Mouse (Mus musculus): ENCODE measurements at regions not wholly inside any gene's neighbourhood (a gene's known extent, or its start where the extent isn't known, plus 50 kb on each side); places are given as distances from the start of the nearest gene placed in this dataset.

- no peaks in the 10 kb centered on the region for H3K36me3 ChIP-seq (ENCODE audit: insufficient read depth)
- no peaks in the 10 kb centered on the region for H3K9me3 ChIP-seq (ENCODE audit: low read length)
- no peaks in the 10 kb centered on the region for H3K27me3 ChIP-seq (ENCODE audit: insufficient read depth, low read length)
- 67% methylated on average over 7 of the region's 7 CpGs for WGBS
- H3K9ac ChIP-seq, result no peak overlapping the region
- no peak overlapping the region for H3K4me3 ChIP-seq (ENCODE audit: low read depth, low read length)
- ATAC-seq (no peak), DNase-seq (no peak)
- no peak overlapping the region for H3K4me2 ChIP-seq (ENCODE audit: low read depth)
- no peak overlapping the region for H3K27ac ChIP-seq (ENCODE audit: low read depth, low read length)
- no peaks in the 10 kb centered on the region for H3K4me1 ChIP-seq (ENCODE audit: insufficient read depth)
- TF ChIP-seq CTCF (IDR thresholded peaks at IDR 0.05; ENCODE audit: low read depth), result no peak
Measured at GRCm38 (mm10) chr8:82476708-82477425, 73.8 kb upstream of the Il15 start.

- DNase-seq (no peak), ATAC-seq (no peak)
- Histone ChIP-seq H3K9ac (no peak overlapping the region), H3K4me3 (ENCODE audit: low read depth, low read length) (no peak overlapping the region), H3K4me2 (ENCODE audit: low read depth) (no peak overlapping the region), H3K27ac (ENCODE audit: low read depth, low read length) (no peak overlapping the region), H3K36me3 (ENCODE audit: insufficient read depth) (no peaks in the 10 kb centered on the region), H3K27me3 (ENCODE audit: insufficient read depth, low read length) (no peaks in the 10 kb centered on the region), H3K4me1 (ENCODE audit: insufficient read depth) (no peaks in the 10 kb centered on the region), H3K9me3 (ENCODE audit: low read length) (no peaks in the 10 kb centered on the region)
- WGBS, result 85% methylated on average over 2 of the region's 2 CpGs
- no peak for TF ChIP-seq CTCF (IDR thresholded peaks at IDR 0.05; ENCODE audit: low read depth)
Measured at GRCm38 (mm10) chr8:82473266-82473665, 70.2 kb upstream of the Il15 start.

- ATAC-seq (no peak), DNase-seq (no peak)
- H3K9me3 ChIP-seq (ENCODE audit: low read length), result no peaks in the 10 kb centered on the region
- H3K4me3 ChIP-seq (ENCODE audit: low read depth, low read length), result no peak overlapping the region
- no peak overlapping the region for H3K27ac ChIP-seq (ENCODE audit: low read depth, low read length)
- H3K4me2 ChIP-seq (ENCODE audit: low read depth), result no peak overlapping the region
- WGBS, result no CpG with 5 or more reads among the region's 1 CpGs
- no peaks in the 10 kb centered on the region for H3K4me1 ChIP-seq (ENCODE audit: insufficient read depth)
- H3K36me3 ChIP-seq (ENCODE audit: insufficient read depth), result no peaks in the 10 kb centered on the region
- no peak for TF ChIP-seq CTCF (IDR thresholded peaks at IDR 0.05; ENCODE audit: low read depth)
- H3K27me3 ChIP-seq (ENCODE audit: insufficient read depth, low read length), result no peaks in the 10 kb centered on the region
- H3K9ac ChIP-seq, result no peak overlapping the region
Measured at GRCm38 (mm10) chr8:82471825-82472224, 68.8 kb upstream of the Il15 start.

GRCm38 (mm10) chr8:82469824-82470223, 66.8 kb upstream of the Il15 start:
- DNase-seq (peak; percentile 3), ATAC-seq (peak; percentile 60)
- no peak for TF ChIP-seq CTCF (IDR thresholded peaks at IDR 0.05; ENCODE audit: low read depth)
- no peaks in the 10 kb centered on the region for H3K9me3 ChIP-seq (ENCODE audit: low read length)
- no peak overlapping the region for H3K4me3 ChIP-seq (ENCODE audit: low read depth, low read length)
- H3K27me3 ChIP-seq (ENCODE audit: insufficient read depth, low read length), result no peaks in the 10 kb centered on the region
- no peaks in the 10 kb centered on the region for H3K4me1 ChIP-seq (ENCODE audit: insufficient read depth)
- H3K9ac ChIP-seq, result no peak overlapping the region
- H3K36me3 ChIP-seq (ENCODE audit: insufficient read depth), result no peaks in the 10 kb centered on the region
- H3K4me2 ChIP-seq (ENCODE audit: low read depth), result no peak overlapping the region
- H3K27ac ChIP-seq (ENCODE audit: low read depth, low read length), result no peak overlapping the region

GRCm38 (mm10) chr8:82462841-82463240, 59.8 kb upstream of the Il15 start:
- Histone ChIP-seq H3K9me3 (ENCODE audit: low read length) (no peaks in the 10 kb centered on the region), H3K4me2 (ENCODE audit: low read depth) (no peak overlapping the region), H3K27ac (ENCODE audit: low read depth, low read length) (no peak overlapping the region), H3K9ac (no peak overlapping the region), H3K4me3 (ENCODE audit: low read depth, low read length) (no peak overlapping the region), H3K36me3 (ENCODE audit: insufficient read depth) (no peaks in the 10 kb centered on the region), H3K27me3 (ENCODE audit: insufficient read depth, low read length) (no peaks in the 10 kb centered on the region), H3K4me1 (ENCODE audit: insufficient read depth) (no peaks in the 10 kb centered on the region)
- TF ChIP-seq CTCF (IDR thresholded peaks at IDR 0.05; ENCODE audit: low read depth), result no peak
- no peak for DNase-seq
- ATAC-seq, result no peak

- Histone ChIP-seq H3K4me2 (ENCODE audit: low read depth) (no peak overlapping the region), H3K4me1 (ENCODE audit: insufficient read depth) (no peaks in the 10 kb centered on the region)
Measured at GRCm38 (mm10) chr8:82459007-82459406, 56.0 kb upstream of the Il15 start.

GRCm38 (mm10) chr8:82454056-82454455, 51.0 kb upstream of the Il15 start:
- H3K9ac ChIP-seq, result no peak overlapping the region
- DNase-seq (no peak), ATAC-seq (no peak)
- no peak overlapping the region for H3K27ac ChIP-seq (ENCODE audit: low read depth, low read length)
- no peak for TF ChIP-seq CTCF (IDR thresholded peaks at IDR 0.05; ENCODE audit: low read depth)
- H3K36me3 ChIP-seq (ENCODE audit: insufficient read depth), result no peaks in the 10 kb centered on the region
- H3K9me3 ChIP-seq (ENCODE audit: low read length), result no peaks in the 10 kb centered on the region
- 66% methylated on average over 4 of the region's 4 CpGs for WGBS
- no peaks in the 10 kb centered on the region for H3K4me1 ChIP-seq (ENCODE audit: insufficient read depth)
- no peak overlapping the region for H3K4me3 ChIP-seq (ENCODE audit: low read depth, low read length)
- H3K4me2 ChIP-seq (ENCODE audit: low read depth), result no peak overlapping the region
- H3K27me3 ChIP-seq (ENCODE audit: insufficient read depth, low read length), result no peaks in the 10 kb centered on the region

More at GRCm38 (mm10) chr8:82459007-82459406, 56.0 kb upstream of the Il15 start:
- H3K9ac ChIP-seq, result no peak overlapping the region
- no peak for ATAC-seq
- TF ChIP-seq CTCF (IDR thresholded peaks at IDR 0.05; ENCODE audit: low read depth), result no peak
- no peak overlapping the region for H3K27ac ChIP-seq (ENCODE audit: low read depth, low read length)
- DNase-seq, result no peak
- H3K27me3 ChIP-seq (ENCODE audit: insufficient read depth, low read length), result no peaks in the 10 kb centered on the region
- no peaks in the 10 kb centered on the region for H3K9me3 ChIP-seq (ENCODE audit: low read length)
- no peak overlapping the region for H3K4me3 ChIP-seq (ENCODE audit: low read depth, low read length)
- no peaks in the 10 kb centered on the region for H3K36me3 ChIP-seq (ENCODE audit: insufficient read depth)
